Mouse (Mus musculus) heart, adult 9 months (tissue): Measurements from ENCODE around the gene Thap2.

Experiments
- DNase-seq, 2 experiments: peaks; one replicate each; pipeline ENCODE4 v3.0.0; 2022; ENCODE audit warnings: low spot score in 2 of 2

Gene Thap2

DNA sequence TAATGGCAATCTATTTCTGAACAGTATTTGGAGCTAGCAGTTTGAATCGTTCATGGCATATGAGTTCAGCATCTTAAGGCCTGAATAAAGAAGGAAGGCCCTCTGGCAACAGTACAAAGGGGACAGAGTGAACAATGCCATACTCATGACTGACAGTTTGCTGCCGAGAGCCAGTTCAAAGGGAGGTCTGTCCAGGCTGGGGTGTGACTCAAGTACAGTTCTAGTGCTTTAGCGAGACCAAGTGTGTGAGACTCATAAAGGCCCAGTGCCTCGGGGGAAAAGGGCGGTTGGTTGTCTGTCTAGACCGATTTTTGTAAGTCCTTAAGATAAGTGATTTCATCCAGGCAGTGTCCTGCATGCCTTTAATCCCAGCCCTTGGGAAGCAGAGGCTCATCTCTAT is 29.7 kb downstream of the Thap2 start:
- no peak for DNase-seq

DNA sequence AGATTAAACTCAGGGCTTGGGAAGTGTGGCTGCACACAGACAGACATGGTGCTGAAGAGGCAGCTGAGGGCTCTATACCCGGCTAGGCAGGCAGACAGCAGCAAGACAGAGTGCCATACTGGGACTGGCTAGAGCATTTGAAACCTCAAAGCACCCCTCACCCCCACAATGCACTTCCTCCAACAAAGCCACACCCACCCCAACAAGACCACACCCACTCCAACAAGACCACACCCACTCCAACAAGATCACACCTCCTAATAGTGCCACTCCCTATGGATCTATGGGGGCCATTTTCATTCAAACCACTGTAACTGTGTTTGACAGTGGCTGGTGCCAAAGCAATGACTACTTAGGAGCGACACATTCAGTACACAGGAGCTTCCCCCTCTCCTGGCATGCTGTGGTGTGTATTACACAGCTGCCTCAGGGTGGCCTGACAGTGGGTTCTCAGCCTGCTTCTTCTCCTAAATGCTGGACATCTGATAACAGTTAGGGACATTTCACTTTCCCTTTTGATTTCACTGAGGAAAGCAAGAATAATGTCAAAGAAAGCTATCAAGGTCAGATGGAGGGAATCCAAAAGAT is 33.3 kb downstream of the Thap2 start:
- no peak for DNase-seq

DNA sequence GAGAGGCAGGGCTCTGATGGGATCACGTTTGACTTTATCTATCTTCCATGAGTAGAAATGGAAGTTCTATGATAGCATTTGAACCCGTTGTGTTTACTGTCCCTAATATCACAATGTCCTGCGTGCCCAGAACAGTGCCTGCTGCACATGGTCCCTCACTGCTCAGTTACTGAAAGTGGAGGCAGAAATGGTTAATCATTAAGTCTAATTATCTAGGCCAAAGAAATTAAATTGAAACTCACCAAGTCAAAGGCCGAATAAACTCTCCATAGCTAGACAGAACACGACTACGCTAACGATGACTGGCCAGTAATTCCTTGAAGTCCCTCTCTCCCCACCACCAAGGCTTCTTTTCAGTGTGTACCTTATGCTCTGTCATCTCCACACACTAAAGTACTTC is 34.7 kb downstream of the Thap2 start:
- DNase-seq, result no peak

DNA sequence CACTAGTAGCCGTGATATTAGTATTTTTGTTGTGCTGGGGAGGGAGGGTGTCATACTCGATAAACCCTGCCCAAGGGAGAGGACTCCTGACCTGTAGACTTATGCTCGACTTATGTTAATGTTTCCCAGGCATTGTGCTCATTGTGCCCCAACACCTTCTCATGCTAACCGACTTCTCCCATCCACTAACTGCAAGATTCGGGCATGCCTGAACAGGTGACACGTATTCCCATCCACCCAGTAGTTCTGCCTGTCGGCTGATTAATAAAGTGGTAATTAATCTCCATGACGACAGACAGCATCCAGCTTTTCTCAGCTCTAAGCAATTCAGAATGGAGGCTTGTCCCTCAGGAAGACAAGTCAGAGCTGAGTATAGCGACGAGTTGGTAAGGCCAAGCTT is 35.2 kb downstream of the Thap2 start:
- DNase-seq, result no peak

DNA sequence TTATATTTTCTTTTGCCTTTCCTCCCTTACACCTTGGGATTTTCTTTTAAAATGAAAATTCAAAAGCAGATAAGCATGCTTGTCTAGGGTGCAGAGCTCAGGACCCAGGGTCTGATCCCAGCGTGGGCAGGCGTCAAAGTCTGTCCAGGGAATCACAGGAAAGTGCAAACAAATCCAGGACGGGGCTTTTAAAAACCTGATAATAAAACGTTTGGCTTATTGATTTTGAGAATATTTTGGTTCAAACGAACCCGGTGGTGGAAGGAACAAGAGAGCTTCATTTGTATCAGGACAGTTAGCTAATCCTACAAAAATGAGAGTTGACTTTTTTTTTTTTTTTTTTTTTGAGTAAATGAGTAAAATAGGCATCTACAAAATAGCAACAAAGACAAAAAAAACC is 36.1 kb downstream of the Thap2 start:
- no peak for DNase-seq

DNA sequence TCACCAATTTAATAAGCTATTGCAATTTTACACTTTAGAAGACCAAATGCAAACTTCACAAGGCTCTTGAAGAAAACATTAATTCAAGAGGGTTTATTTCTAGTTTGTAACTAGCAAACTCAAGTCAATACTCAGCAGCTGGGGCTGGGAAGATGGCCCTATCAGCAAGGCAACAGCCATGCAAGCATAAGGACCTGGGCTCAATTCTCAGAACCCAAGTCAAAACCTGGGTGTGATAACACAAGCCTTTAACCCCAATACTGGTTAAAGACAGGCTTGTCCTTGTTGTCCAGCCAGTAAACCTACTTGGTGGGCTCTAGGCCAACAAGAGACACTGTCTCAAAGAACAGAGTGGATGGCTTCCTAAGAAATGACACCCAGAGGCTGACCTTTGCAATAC is 37.8 kb downstream of the Thap2 start:
- DNase-seq, result no peak

DNA sequence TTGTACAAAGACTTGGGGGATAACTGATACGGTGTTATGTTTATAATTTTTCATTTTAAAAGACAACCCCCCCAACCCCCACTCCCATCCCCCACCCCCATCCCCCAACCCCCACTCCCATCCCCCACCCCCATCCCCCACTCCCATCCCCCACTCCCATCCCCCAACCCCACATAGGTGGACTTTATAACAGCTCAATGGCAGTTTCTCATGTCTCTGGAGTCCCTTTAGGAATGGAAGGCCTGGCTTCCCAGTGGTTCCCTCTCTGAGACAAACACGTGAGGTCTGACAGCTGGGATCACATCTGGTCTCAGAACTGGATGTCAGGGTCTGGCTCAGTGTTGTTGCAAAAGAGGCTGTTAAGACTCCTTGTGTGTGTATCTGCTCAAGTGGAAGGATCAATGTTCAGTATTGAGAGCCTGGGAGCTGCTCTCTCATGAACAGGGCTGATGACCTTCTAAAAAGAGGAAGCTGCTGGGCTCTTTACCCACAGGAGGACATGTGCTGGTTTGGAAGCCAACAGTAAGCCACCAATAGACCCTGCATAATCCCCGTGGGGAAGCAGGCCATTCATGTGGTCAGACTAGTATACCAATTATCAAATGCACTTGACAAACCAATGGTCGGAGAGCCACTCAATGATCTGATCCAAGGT is 41.3 kb downstream of the Thap2 start:
- DNase-seq, result no peak

DNA sequence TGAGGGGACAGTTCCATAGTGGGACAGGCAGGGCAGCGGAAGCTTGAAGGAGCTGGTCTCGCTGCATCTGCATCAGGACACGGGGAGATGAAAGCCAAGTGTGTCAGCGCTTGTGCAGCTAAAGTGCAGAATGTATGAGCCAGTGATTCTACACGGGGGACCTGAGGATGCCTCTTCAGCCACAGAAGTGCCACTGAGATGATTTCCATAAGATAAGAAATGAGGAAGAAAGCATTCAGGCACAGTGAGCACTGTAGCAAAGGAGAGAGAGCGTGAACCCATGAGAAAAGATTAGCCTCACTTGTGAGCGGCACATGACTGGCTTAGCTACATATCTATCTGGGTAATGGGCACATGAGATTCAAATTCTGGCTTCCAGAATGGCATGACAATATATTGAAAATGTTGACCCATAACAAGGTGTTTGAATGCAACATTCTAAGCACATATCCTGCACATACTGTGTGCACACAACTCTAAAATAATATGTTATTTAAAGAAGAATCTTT is 44.4 kb downstream of the Thap2 start:
- no peak for DNase-seq

DNA sequence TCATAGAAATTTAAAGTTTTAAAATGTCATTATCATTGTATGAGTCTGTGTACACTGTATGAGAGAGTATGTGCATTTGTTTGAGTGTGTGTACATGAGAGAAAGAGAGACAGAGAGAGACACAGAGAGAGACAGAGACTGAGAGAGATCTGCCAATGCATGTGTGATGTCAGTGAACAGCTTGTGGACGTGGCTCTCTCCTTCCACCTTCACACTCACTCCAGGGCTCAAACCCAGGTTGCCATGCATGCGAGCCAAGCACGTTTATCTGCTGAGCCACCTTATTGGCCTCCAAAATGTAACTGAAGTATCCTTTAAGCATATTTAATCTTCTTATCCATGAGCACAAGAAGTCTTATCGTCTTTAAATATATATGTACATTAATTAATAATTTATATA is 47.3 kb downstream of the Thap2 start:
- no peak for DNase-seq

DNA sequence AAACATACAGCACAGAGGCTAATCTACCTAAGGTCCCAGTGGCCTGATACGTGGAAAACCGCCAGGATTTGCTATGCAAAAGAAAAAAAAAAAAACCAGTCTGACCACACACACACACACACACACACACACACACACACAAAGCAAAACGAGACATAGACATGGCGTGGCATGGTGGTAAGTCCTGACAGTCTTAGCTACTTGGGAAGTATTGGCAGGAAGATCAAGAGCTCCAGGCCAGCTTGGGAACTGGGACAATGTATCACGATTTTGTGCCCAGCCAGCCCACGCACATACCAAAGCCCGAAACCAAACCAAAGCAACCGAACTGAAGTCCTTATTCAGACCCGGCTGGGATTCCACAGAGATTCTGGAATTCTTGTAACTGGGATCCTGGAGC is 50.7 kb downstream of the Thap2 start:
- no peak for DNase-seq

DNA sequence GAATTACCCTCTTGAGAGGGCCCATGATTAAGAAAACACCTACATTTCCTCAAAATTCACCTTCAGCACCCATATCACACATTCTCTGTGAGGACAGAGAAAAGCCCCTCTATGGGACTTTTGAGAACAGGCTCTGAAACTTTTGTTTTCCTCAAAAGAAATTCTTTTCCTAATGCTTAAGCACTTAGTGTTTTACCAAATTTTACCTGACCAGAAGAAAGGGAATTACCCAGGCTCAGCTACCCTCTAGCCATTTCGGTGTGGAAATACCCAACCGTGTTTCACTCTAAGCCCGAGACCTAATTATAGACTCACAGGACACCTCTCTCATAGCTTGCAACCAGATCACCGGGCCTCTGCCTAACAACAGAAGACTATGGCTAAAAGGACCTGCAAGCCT is 51.2 kb downstream of the Thap2 start:
- DNase-seq, result no peak

DNA sequence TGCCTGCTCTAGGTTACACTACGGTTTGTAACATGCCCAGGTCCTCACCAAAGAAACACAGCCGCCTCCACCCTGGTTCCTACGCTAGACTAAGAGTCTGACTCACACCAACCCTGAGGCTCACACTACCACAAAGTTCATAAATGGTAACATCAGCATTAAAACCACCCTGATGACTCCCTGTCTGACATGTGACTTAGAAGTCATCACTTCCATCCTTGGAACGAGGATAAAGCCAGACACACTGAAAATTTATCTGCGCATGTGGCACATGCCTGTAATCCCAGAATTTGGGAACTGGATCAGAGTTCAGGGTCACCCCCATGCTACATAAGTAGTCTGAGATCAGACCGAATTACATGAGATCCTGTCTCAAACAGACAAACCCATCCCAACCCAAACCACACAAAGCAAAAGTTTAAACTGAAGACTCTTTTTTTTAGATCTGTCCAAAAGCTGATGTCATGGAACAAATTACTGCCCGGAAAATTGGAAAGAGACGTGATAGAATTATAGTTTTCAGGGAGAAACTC is 51.8 kb downstream of the Thap2 start:
- peak; percentile 33 to 43 for DNase-seq

DNA sequence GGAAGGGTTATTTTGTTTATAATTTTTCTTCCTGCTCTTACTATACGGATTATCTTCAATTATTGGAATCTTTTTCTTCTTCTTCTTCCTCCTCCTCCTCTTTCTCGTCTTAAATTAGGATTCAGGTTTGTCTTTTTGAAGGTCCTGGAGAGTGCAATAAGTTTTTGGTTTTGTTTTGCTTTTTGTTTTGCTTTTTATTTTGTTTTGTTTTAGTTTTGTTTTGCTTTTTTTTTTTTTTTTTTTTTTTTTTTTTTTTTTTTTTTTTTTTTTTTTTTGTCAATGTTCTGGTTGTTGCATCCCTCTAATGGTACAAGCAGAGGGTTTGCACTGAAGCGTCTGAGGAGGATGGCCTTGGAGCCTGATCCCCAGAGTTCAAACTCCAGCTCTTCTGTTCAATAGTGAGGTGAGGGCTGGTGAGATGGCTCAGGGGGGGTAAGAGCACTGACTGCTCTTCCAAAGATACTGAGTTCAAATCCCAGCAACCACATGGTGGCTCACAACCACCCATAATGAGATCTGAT is 55.2 kb downstream of the Thap2 start:
- no peak for DNase-seq

DNA sequence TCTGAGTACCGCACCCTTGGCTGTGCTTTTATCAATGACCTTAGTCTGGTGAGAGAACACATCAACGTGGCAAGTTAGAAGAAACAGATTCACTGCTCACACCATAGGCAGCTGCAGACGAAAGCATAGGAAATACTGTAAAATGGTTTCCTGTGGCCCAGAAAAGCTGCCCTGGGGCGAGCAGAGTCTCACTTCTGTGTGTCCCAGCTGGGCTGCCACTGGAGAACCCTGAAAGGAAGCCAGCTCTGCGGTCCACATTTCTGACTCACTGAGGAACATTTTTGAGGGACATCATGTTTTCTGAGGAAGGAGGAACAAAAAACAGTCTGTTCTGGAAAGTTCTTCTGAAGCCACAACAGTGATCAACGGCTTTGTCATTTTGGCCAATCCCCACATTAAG is 55.7 kb downstream of the Thap2 start:
- DNase-seq, result peak; percentile 72 to 73

DNA sequence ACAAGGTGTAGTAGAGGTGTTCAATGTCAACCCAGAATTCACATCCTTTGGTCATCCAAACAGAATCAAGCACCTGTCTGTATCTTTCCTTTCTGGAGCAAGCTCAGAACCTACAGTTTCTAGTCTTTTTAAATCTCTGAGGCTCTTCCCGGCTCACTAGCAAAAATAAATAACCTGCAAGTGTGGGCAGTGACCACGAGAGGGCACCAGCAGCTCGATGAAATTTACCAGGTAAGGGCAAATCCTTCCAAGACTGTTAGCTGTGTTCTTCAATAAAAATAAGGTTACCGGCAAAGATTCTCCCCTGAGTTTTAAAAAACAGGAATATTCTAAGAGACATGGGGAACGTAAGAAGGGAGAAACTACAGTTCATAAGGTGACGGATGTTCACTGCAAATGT is 60.9 kb downstream of the Thap2 start:
- DNase-seq, result peak in 1 of 2 experiments; percentile 59

DNA sequence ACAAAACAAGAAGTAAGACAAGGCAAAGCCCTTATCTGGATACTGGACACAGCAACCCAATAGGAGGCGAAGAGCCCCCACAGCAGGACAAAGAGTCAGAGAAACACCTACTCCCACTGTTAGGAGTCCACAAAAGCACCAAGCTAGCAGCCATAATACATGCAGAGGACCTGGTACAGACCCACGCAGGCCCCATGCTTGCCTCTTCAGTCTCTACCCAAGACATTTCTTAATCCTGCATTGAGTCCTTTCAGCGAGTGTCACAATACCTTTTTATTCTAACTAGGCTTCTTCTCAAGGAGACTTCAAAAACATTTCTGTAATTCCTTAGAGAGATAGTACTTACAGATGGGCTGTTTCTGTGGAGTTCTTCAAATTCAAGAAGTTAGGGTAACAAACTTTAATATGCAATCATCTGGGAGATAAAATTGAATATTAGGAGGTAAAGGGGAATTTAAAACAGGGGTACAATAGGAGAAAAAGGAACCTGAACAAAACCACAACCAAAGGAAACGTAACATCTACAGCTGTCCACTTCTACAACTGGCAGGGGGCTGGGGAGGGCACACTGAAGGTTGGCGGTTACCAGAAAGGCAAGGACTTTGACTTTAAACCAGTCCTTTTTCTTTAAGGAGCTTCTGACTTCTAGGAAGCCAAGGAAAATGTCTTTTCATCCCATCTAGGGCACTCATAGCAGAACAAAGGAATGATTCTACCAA is 62.8 kb downstream of the Thap2 start:
- DNase-seq, result no peak
